In genomic region chr4:127005113-127005936, GRCm38 (mm10) we compare ENCODE assay signal across 8 mouse cellular contexts. TPM values are rescaled to one million over a fixed set of nuclear protein-coding genes. Genes with fewer than 3 reads are reported as not detected.
DNase-seq lines count a peak whose midpoint lies in the region; ATAC-seq and TF ChIP-seq lines count a peak whose summit lies in the region.

No protein-coding gene starts in this region.

- no peaks in the 10 kb centered on the region for H3K27me3 ChIP-seq in forebrain, embryonic 14.5 days (replicated peaks; ENCODE audit: control insufficient read depth, insufficient read depth, low read length)
- no peaks in the 10 kb centered on the region for H3K27me3 ChIP-seq in hindbrain, embryonic 16.5 days (replicated peaks; ENCODE audit: control insufficient read depth, insufficient read depth, low read length)
- H3K27me3 ChIP-seq in midbrain, embryonic 10.5 days (ENCODE audit: low read depth, poor library complexity, severe bottlenecking), result no peaks in the 10 kb centered on the region
- H3K27me3 ChIP-seq in stomach, postnatal 0 days (ENCODE audit: control insufficient read depth, insufficient read depth, low read length), result no peaks in the 10 kb centered on the region

- H3K9ac ChIP-seq in forebrain, embryonic 14.5 days (ENCODE audit: low read length), result peak overlapping the region; percentile 65
- H3K9ac ChIP-seq in hindbrain, embryonic 16.5 days (ENCODE audit: low read depth, low read length), result peak overlapping the region; percentile 55
- H3K9ac ChIP-seq in stomach, postnatal 0 days (ENCODE audit: low read length), result no peak overlapping the region

- H3K4me3 ChIP-seq in forebrain, embryonic 14.5 days (ENCODE audit: low read depth, low read length), result peak overlapping the region; percentile 26
- peak overlapping the region; percentile 35 for H3K4me3 ChIP-seq in hindbrain, embryonic 16.5 days (ENCODE audit: low read length)
- H3K4me3 ChIP-seq in midbrain, embryonic 10.5 days, result peak overlapping the region; percentile 47
- peak overlapping the region; percentile 27 for H3K4me3 ChIP-seq in stomach, postnatal 0 days (ENCODE audit: low read depth, low read length)

- WGBS in forebrain, embryonic 14.5 days, result 10% methylated on average over 25 of the region's 25 CpGs
- WGBS in hindbrain, embryonic 16.5 days, result 10% methylated on average over 25 of the region's 25 CpGs
- 17% methylated on average over 25 of the region's 25 CpGs for WGBS in midbrain, embryonic 10.5 days
- WGBS in stomach, postnatal 0 days, result 16% methylated on average over 25 of the region's 25 CpGs

- no peak for TF ChIP-seq EP300 in stomach, postnatal 0 days (optimal IDR thresholded peaks at IDR 0.05)

- TF ChIP-seq CTCF in brain, embryonic 14.5 days (IDR thresholded peaks at IDR 0.05; ENCODE audit: borderline replicate concordance, extremely low read depth, insufficient read depth, insufficient read length), result no peak
- TF ChIP-seq CTCF in stomach, postnatal 0 days (IDR thresholded peaks at IDR 0.05; ENCODE audit: low read depth), result no peak

- H3K27ac ChIP-seq in forebrain, embryonic 14.5 days (ENCODE audit: low read depth, low read length), result peak overlapping the region; percentile 68
- H3K27ac ChIP-seq in hindbrain, embryonic 16.5 days (ENCODE audit: low read depth, low read length), result peak overlapping the region; percentile 68
- peak overlapping the region; percentile 87 for H3K27ac ChIP-seq in midbrain, embryonic 10.5 days (replicated peaks)
- no peak overlapping the region for H3K27ac ChIP-seq in stomach, postnatal 0 days (replicated peaks)

- H3K9me3 ChIP-seq in forebrain, embryonic 14.5 days (replicated peaks; ENCODE audit: control insufficient read depth, low read length), result no peaks in the 10 kb centered on the region
- H3K9me3 ChIP-seq in hindbrain, embryonic 16.5 days (ENCODE audit: control insufficient read depth, low read length), result no peaks in the 10 kb centered on the region
- H3K9me3 ChIP-seq in midbrain, embryonic 10.5 days (replicated peaks), result no peaks in the 10 kb centered on the region
- H3K9me3 ChIP-seq in stomach, postnatal 0 days (ENCODE audit: control insufficient read depth, low read length), result no peaks in the 10 kb centered on the region

- peaks cover 8% of the 10 kb centered on the region; the same call in 1 of the 2 replicates for H3K4me1 ChIP-seq in forebrain, embryonic 14.5 days (ENCODE audit: control insufficient read depth, insufficient read depth, low read length)
- peaks cover 14% of the 10 kb centered on the region for H3K4me1 ChIP-seq in hindbrain, embryonic 16.5 days (ENCODE audit: control insufficient read depth, insufficient read depth, low read depth, low read length)
- H3K4me1 ChIP-seq in midbrain, embryonic 10.5 days, result peaks cover 17% of the 10 kb centered on the region
- no peaks in the 10 kb centered on the region for H3K4me1 ChIP-seq in stomach, postnatal 0 days (replicated peaks; ENCODE audit: control insufficient read depth, insufficient read depth)

- intact Hi-C loops in left cerebral cortex, postnatal 10 days (cut with DNase I), result no loop called here

- H3K4me2 ChIP-seq in forebrain, embryonic 14.5 days (ENCODE audit: low read length), result peak overlapping the region; percentile 55
- H3K4me2 ChIP-seq in hindbrain, embryonic 16.5 days (ENCODE audit: low read length), result peak overlapping the region; percentile 56
- peak overlapping the region; percentile 51 for H3K4me2 ChIP-seq in stomach, postnatal 0 days (replicated peaks; ENCODE audit: low read depth)

- ATAC-seq in forebrain, embryonic 14.5 days, result peak; percentile 91
- peak; percentile 91 for ATAC-seq in hindbrain, embryonic 16.5 days
- ATAC-seq in stomach, postnatal 0 days (ENCODE audit: low FRiP score, low TSS enrichment), result no peak

- peak; percentile 63 for DNase-seq in NIH3T3 (ENCODE audit: low read depth)
- DNase-seq in brain, embryonic 14.5 days (ENCODE audit: low read depth), result peak; percentile 92
- peak; percentile 88 for DNase-seq in forebrain, embryonic 14.5 days (ENCODE audit: low spot score)
- peak; percentile 62 to 85 for DNase-seq in left cerebral cortex, postnatal 10 days (ENCODE audit: extremely low spot score in 1 of 2, low spot score in 2 of 2)
- peak; percentile 79 for DNase-seq in midbrain, embryonic 10.5 days (ENCODE audit: low spot score)
- DNase-seq in stomach, postnatal 0 days (ENCODE audit: low spot score), result peak; percentile 44
- no peak for DNase-seq in urinary bladder, postnatal 25 days (ENCODE audit: low spot score)

- H3K36me3 ChIP-seq in forebrain, embryonic 14.5 days (ENCODE audit: control insufficient read depth, insufficient read depth, low read length), result no peaks in the 10 kb centered on the region
- no peaks in the 10 kb centered on the region for H3K36me3 ChIP-seq in hindbrain, embryonic 16.5 days (ENCODE audit: control insufficient read depth, insufficient read depth, low read length)
- no peaks in the 10 kb centered on the region for H3K36me3 ChIP-seq in midbrain, embryonic 10.5 days
- no peaks in the 10 kb centered on the region for H3K36me3 ChIP-seq in stomach, postnatal 0 days (ENCODE audit: control insufficient read depth, insufficient read depth, low read length)

- no peak for TF ChIP-seq POLR2A in brain, embryonic 14.5 days (IDR thresholded peaks at IDR 0.05; ENCODE audit: borderline replicate concordance, extremely low read depth, insufficient read depth, insufficient read length, poor library complexity, severe bottlenecking)

RNA-seq across cellular contexts. Expression of gene Sfpq, which starts 15.8 kb away (rescaled TPM):
- polyA plus RNA-seq in brain, embryonic 14.5 days (2012; rRNA removed), result 170 and 307 TPM in 2 replicates
- polyA plus RNA-seq in forebrain, embryonic 14.5 days (2014; fragmentation: Nextera tagmentation; extraction: Ambion mirVana), result 102 and 105 TPM in 2 replicates
- polyA plus RNA-seq in hindbrain, embryonic 16.5 days (2015; fragmentation: Nextera tagmentation; extraction: Ambion mirVana), result 46.2 and 50.7 TPM in 2 replicates
- 100 to 1,000 TPM; 283 to 303 TPM for total RNA-seq in left cerebral cortex, postnatal 10 days (2021)
- 108 and 110 TPM in 2 replicates for polyA plus RNA-seq in midbrain, embryonic 10.5 days (2016; fragmentation: Nextera tagmentation; extraction: Ambion mirVana)
- polyA plus RNA-seq in stomach, postnatal 0 days (2015; fragmentation: Nextera tagmentation; extraction: Ambion mirVana), result 41.5 and 42.9 TPM in 2 replicates

RNA-seq across cellular contexts. Expression of gene Zmym4, which starts 37.4 kb away (rescaled TPM):
- polyA plus RNA-seq in brain, embryonic 14.5 days (2012; rRNA removed), result 31.9 and 44.6 TPM in 2 replicates
- 22.7 and 25.8 TPM in 2 replicates for polyA plus RNA-seq in forebrain, embryonic 14.5 days (2014; fragmentation: Nextera tagmentation; extraction: Ambion mirVana)
- polyA plus RNA-seq in hindbrain, embryonic 16.5 days (2015; fragmentation: Nextera tagmentation; extraction: Ambion mirVana), result 23.2 and 25.5 TPM in 2 replicates
- total RNA-seq in left cerebral cortex, postnatal 10 days (2021), result 10 to 100 TPM; 48.7 to 52.7 TPM
- polyA plus RNA-seq in midbrain, embryonic 10.5 days (2016; fragmentation: Nextera tagmentation; extraction: Ambion mirVana), result 25.1 and 27.2 TPM in 2 replicates
- 6.7 and 7.1 TPM in 2 replicates for polyA plus RNA-seq in stomach, postnatal 0 days (2015; fragmentation: Nextera tagmentation; extraction: Ambion mirVana)

RNA-seq across cellular contexts. Expression of gene Zmym1, which starts 55.6 kb away (rescaled TPM):
- polyA plus RNA-seq in brain, embryonic 14.5 days (2012; rRNA removed), result 10.9 and 13.6 TPM in 2 replicates
- polyA plus RNA-seq in forebrain, embryonic 14.5 days (2014; fragmentation: Nextera tagmentation; extraction: Ambion mirVana), result 31.5 and 35.1 TPM in 2 replicates
- 24.5 and 28.4 TPM in 2 replicates for polyA plus RNA-seq in hindbrain, embryonic 16.5 days (2015; fragmentation: Nextera tagmentation; extraction: Ambion mirVana)
- total RNA-seq in left cerebral cortex, postnatal 10 days (2021), result 10 to 100 TPM; 12.6 to 12.8 TPM
- 34.7 and 38.5 TPM in 2 replicates for polyA plus RNA-seq in midbrain, embryonic 10.5 days (2016; fragmentation: Nextera tagmentation; extraction: Ambion mirVana)
- polyA plus RNA-seq in stomach, postnatal 0 days (2015; fragmentation: Nextera tagmentation; extraction: Ambion mirVana), result 4.8 and 5.3 TPM in 2 replicates
